Mouse (Mus musculus) kidney, postnatal 0 days (tissue): ENCODE results near the gene Smad3. TPM values are rescaled to one million over a fixed set of nuclear protein-coding genes. Genes with fewer than 3 reads are reported as not detected.
A peak's percentile ranks its signal among the peaks of the same experiment; 100 is the strongest.

Experiments
- ATAC-seq: fragments of 200-750 bp; cut with Nextera tagmentation; replicated peaks from 2 replicates; pipeline ENCODE4 v1.8.0; 2017; ENCODE audit warnings: low read depth, moderate number of reproducible peaks, moderate TSS enrichment, moderate library complexity; ENCODE audit not compliant: low FRiP score
- DNase-seq: peaks from one replicate; pipeline ENCODE4 v3.0.0-alpha.2; 2016; ENCODE audit warnings: low spot score
- H3K27ac ChIP-seq: fragments of 300-500 bp; sonication (generic); 2 replicates; pipeline ENCODE4 v1.5.1; 2014; ENCODE audit warnings: mild to moderate bottlenecking
- H3K27me3 ChIP-seq: fragments of 300-500 bp; sonication (generic); 2 replicates; pipeline ENCODE4 v1.6.1; 2014; ENCODE audit warnings: low read length, mixed read lengths; ENCODE audit not compliant: insufficient read depth
- H3K36me3 ChIP-seq: fragments of 300-500 bp; sonication (generic); 2 replicates; pipeline ENCODE4 v1.6.1; 2014; ENCODE audit warnings: low read length, mixed read lengths; ENCODE audit not compliant: insufficient read depth
- H3K4me1 ChIP-seq: fragments of 300-500 bp; sonication (generic); replicated peaks from 2 replicates; pipeline ENCODE4 v1.6.1; 2014; ENCODE audit warnings: antibody characterized with exemption, low read length, mixed read lengths; ENCODE audit not compliant: insufficient read depth
- H3K4me2 ChIP-seq: fragments of 300-500 bp; sonication (generic); 2 replicates; pipeline ENCODE4 v1.6.1; 2014; ENCODE audit warnings: mild to moderate bottlenecking, low read length, moderate library complexity, mixed read lengths
- H3K4me3 ChIP-seq: fragments of 300-500 bp; sonication (generic); replicated peaks from 2 replicates; pipeline ENCODE4 v1.5.1; 2014; ENCODE audit warnings: low read depth, low read length
- H3K9ac ChIP-seq: fragments of 300-500 bp; sonication (generic); 2 replicates; pipeline ENCODE4 v1.6.1; 2014; ENCODE audit warnings: low read depth, low read length
- H3K9me3 ChIP-seq: fragments of 300-500 bp; sonication (generic); replicated peaks from 2 replicates; pipeline ENCODE4 v1.6.1; 2016; ENCODE audit warnings: low read length, inconsistent platforms, mixed read lengths
- CTCF ChIP-seq: IDR thresholded peaks from 2 replicates; pipeline ENCODE4 v1.5.1; 2016; ENCODE audit warnings: antibody characterized with exemption, low read depth, mild to moderate bottlenecking, moderate library complexity
- WGBS: fragments of 180-500 bp; shearing (Covaris S2); extraction: QIAGEN DNeasy Blood & Tissue Kit; methylation state at CpG from one replicate; pipeline ENCODE4 v1.1.7; 2014; 5-methylcytosine and 5-hydroxymethylcytosine counted together
- polyA plus RNA-seq: library from polyadenylated mRNA; unstranded; fragments of >200 nt; fragmentation: Nextera tagmentation; extraction: Ambion mirVana; gene quantifications from 2 replicates; pipeline ENCODE4 v1.2.1, GENCODE M21; 2015

Smad3 gene
- polyA plus RNA-seq, 1 experiment from 2014 or later, result 20.0 TPM

GRCm38 (mm10) chr9:63651594-63651993 is 106.2 kb downstream of the Smad3 start:
- DNase-seq, result no peak
- Histone ChIP-seq H3K9ac (no peak overlapping the region), H3K4me3 (no peak overlapping the region), H3K4me1 (peaks cover 6% of the 10 kb centered on the region), H3K4me2 (no peak overlapping the region), H3K27ac (peak overlapping the region; percentile 25; the same call in 1 of the 2 replicates), H3K9me3 (no peaks in the 10 kb centered on the region), H3K36me3 (peaks cover 54% of the 10 kb centered on the region), H3K27me3 (no peaks in the 10 kb centered on the region)
- no peak for TF ChIP-seq CTCF
- 51% methylated on average over 11 of the region's 11 CpGs for WGBS
- no peak for ATAC-seq

- no peak for ATAC-seq
- no peaks in the 10 kb centered on the region for H3K9me3 ChIP-seq
- no peak overlapping the region for H3K9ac ChIP-seq
- peaks cover 54% of the 10 kb centered on the region for H3K36me3 ChIP-seq
- H3K27me3 ChIP-seq, result no peaks in the 10 kb centered on the region
- 88% methylated on average over 14 of the region's 14 CpGs for WGBS
- DNase-seq, result no peak
- no peak for TF ChIP-seq CTCF
- no peak overlapping the region for H3K4me2 ChIP-seq
- H3K27ac ChIP-seq, result no peak overlapping the region
- peaks cover 6% of the 10 kb centered on the region for H3K4me1 ChIP-seq
- no peak overlapping the region for H3K4me3 ChIP-seq
Observed at GRCm38 (mm10) chr9:63650905-63651304, 106.9 kb downstream of the Smad3 start.

DNA sequence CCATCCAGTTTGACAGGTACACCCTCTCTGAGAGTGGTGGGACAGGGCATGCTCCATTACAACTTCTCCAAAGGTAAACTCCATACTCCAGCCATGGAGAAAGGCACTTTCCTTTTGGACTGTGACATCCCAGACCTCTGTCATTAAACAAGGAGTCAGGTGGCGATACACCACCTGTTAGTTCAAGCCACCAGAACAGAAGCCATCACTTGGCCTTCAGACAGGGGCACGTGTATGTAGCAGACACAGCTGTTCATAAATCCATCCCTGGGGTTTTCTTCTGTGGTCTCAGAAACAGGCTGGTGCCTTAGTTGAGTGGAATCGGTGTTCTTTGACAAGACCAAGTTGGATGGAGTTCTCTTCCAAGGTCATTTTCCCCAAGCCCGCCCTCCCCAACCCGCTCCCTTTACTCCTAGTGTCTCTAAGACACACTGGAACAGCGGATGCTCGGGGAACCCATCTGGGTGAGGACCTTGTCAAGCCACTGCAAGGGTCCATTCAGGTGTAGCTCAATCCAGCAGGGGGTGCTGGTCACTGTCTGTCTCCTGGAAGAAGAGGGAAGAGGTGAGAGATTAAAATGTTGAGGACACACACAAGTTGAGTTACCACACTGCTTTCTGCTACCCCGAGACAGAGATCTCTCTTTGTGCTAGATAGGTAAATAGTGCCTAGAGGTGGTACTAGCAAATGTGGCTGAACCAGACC is 107.8 kb downstream of the Smad3 start:
- no peaks in the 10 kb centered on the region for H3K27me3 ChIP-seq
- no peak overlapping the region for H3K9ac ChIP-seq
- TF ChIP-seq CTCF, result peak; percentile 67
- H3K9me3 ChIP-seq, result no peaks in the 10 kb centered on the region
- no peak overlapping the region for H3K27ac ChIP-seq
- peaks cover 6% of the 10 kb centered on the region for H3K4me1 ChIP-seq
- no peak overlapping the region for H3K4me3 ChIP-seq
- peaks cover 50% of the 10 kb centered on the region for H3K36me3 ChIP-seq
- H3K4me2 ChIP-seq, result no peak overlapping the region
- DNase-seq (no peak), ATAC-seq (no peak)
- 79% methylated on average over 8 of the region's 8 CpGs for WGBS

DNA sequence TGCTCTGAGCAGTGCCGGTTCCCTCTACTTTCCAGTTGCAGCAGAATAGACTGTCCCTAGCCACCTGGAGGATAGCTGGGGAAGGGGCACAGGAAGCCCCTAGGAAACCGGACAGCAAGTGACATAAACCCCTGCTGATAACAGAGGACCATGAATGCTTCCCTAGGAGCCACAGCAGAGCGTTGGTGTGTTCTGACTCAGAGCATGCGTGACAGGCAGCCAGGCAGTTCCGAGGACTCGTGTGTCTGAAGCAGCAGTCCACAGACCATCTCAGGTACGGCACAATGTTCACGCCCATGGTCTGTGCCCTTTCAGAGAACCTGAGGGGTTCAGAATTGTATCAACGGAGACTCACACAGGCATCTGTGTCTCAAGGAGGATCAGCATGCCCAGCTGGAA is 109.3 kb downstream of the Smad3 start:
- Histone ChIP-seq H3K4me3 (no peak overlapping the region), H3K36me3 (peaks cover 46% of the 10 kb centered on the region), H3K9me3 (no peaks in the 10 kb centered on the region), H3K27ac (no peak overlapping the region), H3K4me1 (peaks cover 5% of the 10 kb centered on the region), H3K4me2 (no peak overlapping the region), H3K9ac (no peak overlapping the region), H3K27me3 (no peaks in the 10 kb centered on the region)
- DNase-seq, result no peak
- 85% methylated on average over 9 of the region's 9 CpGs for WGBS
- no peak for ATAC-seq
- TF ChIP-seq CTCF, result no peak

GRCm38 (mm10) chr9:63647581-63648519 is 109.9 kb downstream of the Smad3 start:
- ATAC-seq, result no peak
- H3K9ac ChIP-seq, result no peak overlapping the region
- no peak overlapping the region for H3K27ac ChIP-seq
- WGBS, result 78% methylated on average over 9 of the region's 9 CpGs
- no peaks in the 10 kb centered on the region for H3K27me3 ChIP-seq
- H3K9me3 ChIP-seq, result no peaks in the 10 kb centered on the region
- no peak for TF ChIP-seq CTCF
- no peak overlapping the region for H3K4me3 ChIP-seq
- H3K4me1 ChIP-seq, result no peaks in the 10 kb centered on the region; the same call in 1 of the 2 replicates
- H3K4me2 ChIP-seq, result no peak overlapping the region
- no peak for DNase-seq
- peaks cover 43% of the 10 kb centered on the region for H3K36me3 ChIP-seq

DNA sequence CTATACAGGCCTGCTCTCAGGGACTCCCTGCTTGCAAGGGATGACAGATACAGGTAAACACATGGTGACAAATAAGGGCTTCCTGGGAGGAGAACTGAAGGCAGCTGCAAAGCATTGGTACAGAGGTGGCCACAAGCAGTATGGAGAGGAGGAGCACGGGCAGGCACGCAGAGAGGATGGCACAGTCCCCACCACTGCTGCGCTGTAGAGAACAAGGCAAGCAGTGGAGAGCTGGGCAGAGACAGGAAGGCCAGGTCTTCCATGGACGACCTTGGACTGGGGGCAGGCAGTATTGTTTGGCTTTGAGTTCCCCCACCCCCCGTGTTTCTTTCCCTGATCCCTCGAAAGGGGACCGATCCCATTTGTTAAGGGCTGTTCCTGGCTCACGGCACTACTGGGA is 112.7 kb downstream of the Smad3 start:
- Histone ChIP-seq H3K27me3 (no peaks in the 10 kb centered on the region), H3K9me3 (no peaks in the 10 kb centered on the region), H3K9ac (no peak overlapping the region), H3K36me3 (peaks cover 23% of the 10 kb centered on the region), H3K4me3 (no peak overlapping the region), H3K27ac (no peak overlapping the region), H3K4me2 (no peak overlapping the region), H3K4me1 (no peaks in the 10 kb centered on the region)
- no peak for DNase-seq
- no peak for ATAC-seq
- 77% methylated on average over 8 of the region's 8 CpGs for WGBS
- TF ChIP-seq CTCF, result no peak
